Mouse (Mus musculus): ENCODE measurements around the gene Neu4.
A peak's percentile ranks its signal among the peaks of the same experiment; 100 is the strongest.
"Not testable (repeated sequence)": the region's sequence is repeated elsewhere in the genome, so short reads cannot be mapped to it uniquely, and the experiment has no call there.

Neu4 gene

DNA sequence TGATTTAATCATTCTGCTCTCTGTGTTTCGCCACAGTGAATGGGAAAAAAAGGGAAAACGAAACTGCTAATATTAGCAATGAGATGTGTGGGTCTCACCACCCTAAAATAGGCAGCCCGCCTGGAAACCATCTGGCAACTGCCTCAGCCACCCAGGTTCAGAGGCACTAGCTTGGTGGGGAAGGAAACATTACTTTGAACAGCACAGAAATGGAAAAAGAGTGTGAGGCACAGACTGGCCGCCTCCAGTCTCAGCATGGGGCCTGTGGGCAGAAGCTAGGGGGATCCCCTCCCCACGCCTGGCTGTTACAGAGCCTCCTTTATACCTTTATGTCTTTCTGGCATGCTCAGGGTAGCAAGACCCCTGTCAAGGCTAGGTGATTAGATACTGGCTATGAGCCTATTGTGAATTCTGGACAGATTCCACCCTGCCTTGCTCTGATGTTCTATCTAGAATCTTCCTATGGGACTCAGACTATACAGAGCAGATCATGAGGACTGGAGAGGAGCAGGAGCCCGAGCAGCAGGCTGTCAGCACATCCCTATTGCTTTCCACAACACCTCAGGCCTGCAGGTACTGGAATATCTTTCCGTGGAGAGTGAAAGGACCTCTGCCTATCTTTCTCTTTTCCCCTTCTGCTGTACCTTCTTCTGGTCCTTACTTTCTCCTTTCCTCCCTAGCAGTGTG is 33.4 kb downstream of the Neu4 start:
- DNase-seq: peak in 1 of 2 experiments; percentile 12

DNA sequence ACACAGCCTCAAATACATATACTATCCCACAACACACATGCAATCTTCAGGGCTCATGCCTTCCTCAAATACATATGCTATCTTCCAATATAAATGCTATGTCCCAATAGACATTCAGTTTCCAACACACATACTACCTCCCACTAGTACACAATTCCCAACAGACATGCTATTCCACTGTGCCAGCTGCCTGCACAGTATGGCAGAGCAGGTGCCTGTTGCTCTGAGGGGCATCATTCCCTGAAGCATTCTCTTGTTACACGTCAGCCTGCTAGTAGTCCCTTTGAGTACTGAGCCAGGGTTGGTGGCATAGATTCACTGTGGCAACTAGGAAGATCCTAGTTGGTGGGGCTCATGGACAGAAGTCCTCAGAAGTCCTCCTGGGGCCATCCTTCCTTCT is 34.2 kb downstream of the Neu4 start:
- no peak for DNase-seq

DNA sequence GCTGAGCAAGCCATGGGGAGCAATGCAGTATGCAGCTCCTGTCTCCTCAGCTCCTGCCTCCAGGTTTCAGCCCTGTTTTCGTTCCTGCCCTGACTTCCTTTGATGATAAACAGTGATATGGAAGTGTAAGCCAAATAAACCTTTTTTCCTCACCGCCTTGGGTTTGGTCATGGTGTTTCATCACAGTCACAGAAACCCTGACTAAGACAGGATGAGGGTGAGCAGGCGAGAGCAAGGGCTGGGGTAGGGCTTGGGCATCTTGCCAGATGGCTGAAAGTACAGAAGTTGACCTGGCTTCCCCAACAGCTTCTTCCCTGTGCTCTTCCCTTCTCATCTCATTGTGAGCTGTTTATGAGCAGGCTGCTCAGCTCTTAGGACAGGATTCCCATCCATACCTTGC is 35.7 kb downstream of the Neu4 start:
- no peak for DNase-seq

DNA sequence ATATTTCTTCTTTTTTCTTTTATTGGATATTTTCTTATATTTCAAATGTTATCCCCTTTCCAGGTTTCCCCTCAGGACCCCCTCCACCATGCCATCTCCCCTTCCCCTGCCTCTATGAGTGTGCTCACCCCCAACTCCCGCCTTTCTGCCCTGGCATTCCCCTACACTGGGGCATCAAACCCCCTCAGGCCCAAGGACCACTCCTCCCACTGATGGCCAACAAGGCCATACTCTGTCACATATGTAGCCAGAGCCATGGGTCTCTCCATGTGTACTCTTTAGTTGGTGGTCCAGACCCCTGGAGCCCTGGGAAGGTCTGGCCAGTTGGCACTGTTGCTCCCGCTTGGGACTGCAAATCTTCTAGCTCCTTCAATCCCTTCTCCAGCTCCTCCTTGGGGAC is 37.1 kb downstream of the Neu4 start:
- DNase-seq: no peak

DNA sequence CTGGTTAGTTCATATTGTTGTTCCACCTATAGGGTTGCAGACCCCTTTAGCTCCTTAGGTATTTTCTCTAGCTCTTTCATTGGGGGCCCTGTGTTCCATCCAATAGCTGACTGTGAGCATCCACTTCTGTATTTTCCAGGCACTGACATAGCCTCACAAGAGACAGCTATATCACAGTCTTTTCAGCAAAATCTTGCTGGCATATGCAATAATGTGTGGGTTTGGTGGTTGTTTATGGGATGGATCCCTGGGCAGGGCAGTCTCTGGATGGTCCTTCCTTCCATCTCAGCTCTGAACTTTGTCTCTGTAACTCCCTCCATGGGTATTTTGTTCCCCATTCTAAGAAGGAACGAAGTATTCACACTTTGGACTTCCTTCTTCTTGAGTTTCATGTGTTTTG is 38.0 kb downstream of the Neu4 start:
- not testable (repeated sequence) for DNase-seq

DNA sequence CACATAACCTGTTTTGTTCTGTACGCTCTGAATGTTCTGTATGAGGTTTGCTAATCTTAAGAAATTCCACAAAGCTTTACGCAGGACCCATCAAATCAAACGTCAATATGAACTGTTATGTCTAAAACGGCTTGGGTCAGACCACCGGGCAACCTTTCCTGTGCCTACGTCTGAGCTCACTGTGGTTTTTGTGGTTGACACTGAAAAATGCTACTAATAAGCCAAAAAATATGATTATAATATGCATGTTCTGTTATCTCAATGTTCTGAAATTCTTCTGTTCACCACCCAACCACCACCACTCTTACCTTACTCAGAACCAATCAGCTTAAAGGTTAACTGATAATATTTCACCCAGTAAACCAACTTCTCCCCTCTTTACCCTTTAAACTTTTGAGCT is 54.5 kb downstream of the Neu4 start:
- no peak for DNase-seq

DNA sequence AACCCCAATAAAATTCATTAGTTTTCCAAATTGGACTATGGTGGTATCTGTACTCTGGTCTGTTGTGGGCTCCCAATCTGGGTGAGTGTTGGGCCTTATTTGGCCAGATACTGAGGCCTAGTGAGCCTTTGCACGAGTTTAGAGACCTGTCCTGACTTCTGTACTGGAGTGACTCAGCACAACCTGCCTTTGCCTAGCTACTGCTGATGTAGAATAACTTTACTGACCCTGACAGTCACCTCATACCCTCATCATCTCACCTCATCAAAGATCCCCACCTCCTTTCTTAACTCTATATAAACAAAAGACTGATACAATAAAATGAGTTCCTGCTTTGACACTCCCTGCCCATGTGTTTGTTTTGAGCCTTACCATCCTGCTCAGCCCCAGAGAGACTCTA is 56.5 kb downstream of the Neu4 start:
- DNase-seq: no peak
